Comparison of ENCODE assay signal across 8 mouse cellular contexts in genomic region chr6:88626912-88627311, GRCm38 (mm10). TPM values are rescaled to one million over a fixed set of nuclear protein-coding genes. Genes with fewer than 3 reads are reported as not detected.
DNase-seq lines count a peak whose midpoint lies in the region; ATAC-seq lines count a peak whose summit lies in the region.

No protein-coding gene starts in this region.

- H3K4me2 ChIP-seq in lung, embryonic 15.5 days = peak overlapping the region; percentile 86
- peak overlapping the region; percentile 98 for H3K4me2 ChIP-seq in intestine, embryonic 16.5 days (ENCODE audit: low read depth, low read length)
- H3K4me2 ChIP-seq in neural tube, embryonic 15.5 days = peak overlapping the region; percentile 96

- WGBS in lung, embryonic 15.5 days = 17% methylated on average over 11 of the region's 11 CpGs
- 18% methylated on average over 11 of the region's 11 CpGs for WGBS in intestine, embryonic 16.5 days
- 5% methylated on average over 11 of the region's 11 CpGs for WGBS in neural tube, embryonic 15.5 days

- H3K27me3 ChIP-seq in lung, embryonic 15.5 days = no peaks in the 10 kb centered on the region
- no peaks in the 10 kb centered on the region for H3K27me3 ChIP-seq in intestine, embryonic 16.5 days (replicated peaks; ENCODE audit: control insufficient read depth, insufficient read depth, low read length)
- H3K27me3 ChIP-seq in neural tube, embryonic 15.5 days (replicated peaks) = no peaks in the 10 kb centered on the region

- no peaks in the 10 kb centered on the region for H3K9me3 ChIP-seq in lung, embryonic 15.5 days
- H3K9me3 ChIP-seq in intestine, embryonic 16.5 days (ENCODE audit: control insufficient read depth, low read length) = no peaks in the 10 kb centered on the region
- H3K9me3 ChIP-seq in neural tube, embryonic 15.5 days (replicated peaks) = no peaks in the 10 kb centered on the region

- peak overlapping the region; percentile 47 for H3K4me3 ChIP-seq in lung, embryonic 15.5 days
- peak overlapping the region; percentile 54 for H3K4me3 ChIP-seq in intestine, embryonic 16.5 days (ENCODE audit: low read length)
- peak overlapping the region; percentile 53 for H3K4me3 ChIP-seq in neural tube, embryonic 15.5 days (replicated peaks)

- no peak for ATAC-seq in lung, embryonic 15.5 days (ENCODE audit: borderline replicate concordance, extremely low read depth, low FRiP score, low TSS enrichment)
- ATAC-seq in erythroid progenitor cell, adult 5-6 weeks (replicated peaks; ENCODE audit: low FRiP score, poor library complexity, severe bottlenecking) = peak; percentile 11; the same call in 1 of the 2 replicates
- no peak for ATAC-seq in intestine, embryonic 16.5 days
- ATAC-seq in neural tube, embryonic 15.5 days (ENCODE audit: low FRiP score) = peak; percentile 83
- no peak for ATAC-seq in megakaryocyte progenitor cell, adult 5-6 weeks (replicated peaks; ENCODE audit: poor library complexity)

- peaks cover 16% of the 10 kb centered on the region for H3K4me1 ChIP-seq in lung, embryonic 15.5 days
- H3K4me1 ChIP-seq in intestine, embryonic 16.5 days (ENCODE audit: control insufficient read depth, insufficient read depth, low read length) = peaks cover 14% of the 10 kb centered on the region
- H3K4me1 ChIP-seq in neural tube, embryonic 15.5 days = peaks cover 28% of the 10 kb centered on the region

- peak overlapping the region; percentile 18 for H3K27ac ChIP-seq in lung, embryonic 15.5 days
- no peak overlapping the region for H3K27ac ChIP-seq in intestine, embryonic 16.5 days (ENCODE audit: low read length)
- peak overlapping the region; percentile 92 for H3K27ac ChIP-seq in neural tube, embryonic 15.5 days (replicated peaks)

- peak overlapping the region; percentile 42 for H3K9ac ChIP-seq in lung, embryonic 15.5 days
- peak overlapping the region; percentile 75 for H3K9ac ChIP-seq in intestine, embryonic 16.5 days (ENCODE audit: low read depth, low read length)
- H3K9ac ChIP-seq in neural tube, embryonic 15.5 days (replicated peaks) = peak overlapping the region; percentile 57

- H3K36me3 ChIP-seq in lung, embryonic 15.5 days = no peaks in the 10 kb centered on the region
- no peaks in the 10 kb centered on the region for H3K36me3 ChIP-seq in intestine, embryonic 16.5 days (ENCODE audit: control insufficient read depth, insufficient read depth, low read length)
- H3K36me3 ChIP-seq in neural tube, embryonic 15.5 days = no peaks in the 10 kb centered on the region

- DNase-seq in lung, postnatal 36 days = no peak
- no peak for DNase-seq in right cerebral cortex, postnatal 10 days (ENCODE audit: low spot score in 2 of 2)
- no peak for DNase-seq in thymus, postnatal 10 days (ENCODE audit: low spot score in 2 of 2)

RNA-seq across cellular contexts. Expression of gene Kbtbd12, which starts 10.8 kb away (rescaled TPM):
- 0.54 and 1.4 TPM in 2 replicates for polyA plus RNA-seq in lung, embryonic 15.5 days (2015; fragmentation: Nextera tagmentation; extraction: Ambion mirVana)
- 5.4 and 10.1 TPM in 2 replicates for total RNA-seq in erythroid progenitor cell, adult 5-6 weeks (2015; ENCODE audit: low replicate concordance)
- total RNA-seq in erythroid progenitor cell, adult 5-6 weeks (2017; ENCODE audit: low replicate concordance) = 17.2 and 31.3 TPM in 2 replicates
- 0.21 and 0.32 TPM in 2 replicates for polyA plus RNA-seq in intestine, embryonic 16.5 days (2015; fragmentation: Nextera tagmentation; extraction: Ambion mirVana)
- 0.36 and 1.4 TPM in 2 replicates for polyA plus RNA-seq in neural tube, embryonic 15.5 days (2015; fragmentation: Nextera tagmentation; extraction: Ambion mirVana)
- 0.17 and 0.37 TPM in 2 replicates for total RNA-seq in megakaryocyte progenitor cell, adult 5-6 weeks (2015)
- 0.41 and 0.67 TPM in 2 replicates for total RNA-seq in megakaryocyte progenitor cell, adult 5-6 weeks (2017)

Comparison
In these comparisons a context has a peak if more than half of its experiments do, and no peak if none do; other contexts are left out.
1. ATAC-seq: peak in erythroid progenitor cell, adult 5-6 weeks (single experiment) and neural tube, embryonic 15.5 days (single experiment); none in lung, embryonic 15.5 days (single experiment), intestine, embryonic 16.5 days (single experiment) and megakaryocyte progenitor cell, adult 5-6 weeks (single experiment).
2. Peak in every context shown above with its lines, with median percentiles within 50 percentile points of each other: H3K4me2 ChIP-seq, H3K4me3 ChIP-seq and H3K9ac ChIP-seq.